Mouse (Mus musculus) T-helper 1 cell (primary cell): ENCODE data around the gene Epp13.
"Not testable (repeated sequence)": the region's sequence is repeated elsewhere in the genome, so short reads cannot be mapped to it uniquely, and the experiment has no call there.

Source experiments
- in situ Hi-C: fragments of 300-600 bp; cut with MboI, MseI; formaldehyde crosslinking; loops from one replicate; pipeline ENCODE4 v1.15.1; 2025; ENCODE audit warnings: high pct_unique_total_duplicates

Gene Epp13

GRCm38 (mm10) chr7:6252410-6252809 lies at the start of gene Epp13:
TSS of gene Epp13 (plus strand) at chr7:6252710.
- in situ Hi-C loops = no loop called here

DNA sequence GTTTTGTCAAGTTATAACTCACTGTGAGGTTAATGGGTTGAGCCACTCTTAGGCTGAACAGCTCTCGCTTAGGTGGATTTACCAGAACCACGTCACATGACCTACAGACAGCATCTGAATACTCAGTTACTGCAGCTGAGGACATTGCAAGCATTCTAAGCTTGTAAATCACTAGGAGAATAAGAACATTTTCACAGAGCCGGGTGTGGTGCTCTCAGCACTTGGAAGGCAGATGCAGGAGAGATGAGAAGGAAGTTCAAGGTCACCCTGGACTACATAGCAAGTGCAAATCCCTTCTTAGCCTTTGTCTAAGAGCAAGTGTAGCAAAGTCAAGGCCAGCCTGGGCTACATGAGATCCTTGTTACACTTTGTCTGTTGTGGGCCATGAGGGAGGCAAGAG lies 48.3 kb upstream of the Epp13 start:
- in situ Hi-C loops = no loop called here

GRCm38 (mm10) chr7:6213144-6213543 lies 39.4 kb upstream of the Epp13 start:
- in situ Hi-C loops = no loop called here

DNA sequence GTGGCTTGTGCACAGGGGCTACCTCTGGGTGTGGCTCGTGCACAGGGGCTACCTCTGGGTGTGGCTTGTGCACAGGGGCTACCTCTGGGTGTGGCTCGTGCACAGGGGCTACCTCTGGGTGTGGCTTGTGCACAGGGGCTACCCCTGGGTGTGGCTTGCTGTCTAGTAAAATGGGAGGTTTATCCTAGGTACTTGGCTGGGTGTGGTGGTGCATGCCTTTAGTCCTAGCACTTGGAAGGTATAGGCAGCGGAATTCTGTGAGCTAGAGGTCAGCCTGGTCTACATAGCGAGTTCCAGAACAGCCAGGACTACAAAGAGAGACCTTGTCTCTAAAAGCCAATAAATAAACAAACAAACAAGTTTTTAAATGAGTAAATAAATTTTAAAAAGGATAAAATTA lies 37.8 kb upstream of the Epp13 start:
- in situ Hi-C loops = not testable (repeated sequence)

- in situ Hi-C loops = no loop called here
Observed at GRCm38 (mm10) chr7:6220147-6220546, 32.4 kb upstream of the Epp13 start.

- in situ Hi-C loops = no loop called here
Observed at GRCm38 (mm10) chr7:6221978-6222377, 30.5 kb upstream of the Epp13 start, which contains the start of gene Zscan5b. TSS of gene Zscan5b (plus strand) at chr7:6222278.

- in situ Hi-C loops = not testable (repeated sequence)
Observed at GRCm38 (mm10) chr7:6228491-6228890, 24.0 kb upstream of the Epp13 start.

GRCm38 (mm10) chr7:6239787-6240186 lies 12.7 kb upstream of the Epp13 start:
- in situ Hi-C loops = no loop called here

DNA sequence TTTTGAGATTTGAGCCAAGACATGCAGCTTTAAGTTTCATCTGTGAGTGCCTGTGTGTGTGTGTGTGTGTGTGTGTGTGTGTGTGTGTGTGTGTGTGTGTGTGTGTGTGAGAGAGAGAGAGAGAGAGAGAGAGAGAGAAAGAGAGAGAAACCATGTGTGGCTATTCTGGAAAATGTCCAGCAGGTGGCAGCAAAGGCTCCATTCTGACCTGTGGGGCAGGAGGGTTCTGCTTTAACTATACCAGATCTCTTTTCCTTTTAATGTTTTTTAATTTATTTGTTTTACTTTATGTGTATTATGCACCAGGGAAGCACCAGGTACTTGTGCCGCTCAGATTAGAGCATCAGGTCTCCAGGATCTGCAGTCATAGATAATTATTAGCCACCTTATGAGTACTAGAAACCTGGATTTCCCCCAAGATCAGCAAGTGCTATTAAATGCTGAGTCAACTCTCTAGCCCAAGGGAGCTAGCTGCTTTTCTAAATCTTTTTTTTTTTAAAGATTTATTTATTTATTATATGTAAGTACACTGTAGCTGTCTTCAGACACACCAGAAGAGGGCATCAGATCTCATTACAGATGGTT lies 11.6 kb upstream of the Epp13 start:
- in situ Hi-C loops = not testable (repeated sequence)

DNA sequence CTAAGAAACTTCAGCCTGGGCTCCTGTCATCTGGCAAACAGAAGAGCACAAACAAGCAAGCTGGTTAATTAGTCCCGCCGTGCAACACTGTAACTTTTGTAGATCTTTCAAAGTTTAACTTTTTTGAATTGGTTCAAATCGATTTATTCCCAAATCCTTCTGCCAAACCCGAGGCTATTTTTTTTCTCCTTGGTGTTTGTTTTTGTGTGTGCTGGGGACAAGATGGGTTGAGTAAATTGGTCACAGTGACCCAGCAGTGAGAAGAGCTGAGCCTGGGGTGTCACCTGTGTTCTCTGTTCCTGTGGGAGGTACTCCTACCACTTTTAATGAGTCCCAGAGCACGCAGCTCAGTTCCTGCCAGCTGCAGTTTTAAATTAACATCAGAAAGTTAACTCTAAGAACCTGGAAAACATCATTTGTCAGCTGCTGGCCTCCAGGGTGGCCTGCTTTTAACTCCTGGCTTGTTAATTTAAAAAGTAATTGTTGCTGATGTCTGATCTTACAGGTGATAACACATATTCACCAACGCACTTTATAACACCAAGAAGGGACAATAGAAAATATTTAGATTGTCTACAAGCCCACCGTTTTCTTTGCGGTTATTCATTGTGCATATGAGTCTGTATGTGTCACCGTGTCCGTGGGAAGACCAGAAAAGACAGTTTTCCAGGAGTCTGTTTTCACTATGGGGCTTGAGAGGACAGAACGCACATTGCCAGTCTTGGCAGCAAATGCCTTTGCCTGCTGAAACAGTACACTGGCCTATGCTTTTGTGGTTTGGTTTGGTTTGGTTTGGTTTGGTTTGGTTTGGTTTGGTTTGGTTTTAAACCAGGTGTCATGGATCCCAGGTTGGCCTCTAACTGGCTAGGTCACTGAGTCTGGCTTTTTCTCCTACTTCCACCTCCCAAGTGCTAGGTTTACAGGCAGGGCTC lies 7.9 kb upstream of the Epp13 start:
- in situ Hi-C loops = no loop called here

DNA sequence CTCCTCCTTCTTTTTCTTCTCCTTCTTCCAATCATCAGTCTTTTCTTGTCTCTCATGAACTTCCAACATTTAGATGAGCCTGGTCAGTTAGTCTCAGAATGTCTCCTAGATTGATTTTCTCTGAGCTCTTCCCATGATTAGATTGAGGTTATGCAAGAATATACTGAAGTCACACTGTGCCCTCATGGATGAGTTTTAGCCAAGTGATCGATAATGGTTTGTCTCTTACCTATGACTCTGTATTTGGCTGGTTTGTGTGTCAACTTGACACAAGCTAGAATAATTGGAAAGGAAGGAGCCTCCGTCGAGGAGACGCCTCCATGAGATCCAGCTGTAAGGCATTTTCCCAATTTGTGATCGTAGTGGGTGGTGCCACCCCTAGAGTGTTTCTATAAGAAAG lies 1.9 kb downstream of the Epp13 start:
- in situ Hi-C loops = no loop called here

DNA sequence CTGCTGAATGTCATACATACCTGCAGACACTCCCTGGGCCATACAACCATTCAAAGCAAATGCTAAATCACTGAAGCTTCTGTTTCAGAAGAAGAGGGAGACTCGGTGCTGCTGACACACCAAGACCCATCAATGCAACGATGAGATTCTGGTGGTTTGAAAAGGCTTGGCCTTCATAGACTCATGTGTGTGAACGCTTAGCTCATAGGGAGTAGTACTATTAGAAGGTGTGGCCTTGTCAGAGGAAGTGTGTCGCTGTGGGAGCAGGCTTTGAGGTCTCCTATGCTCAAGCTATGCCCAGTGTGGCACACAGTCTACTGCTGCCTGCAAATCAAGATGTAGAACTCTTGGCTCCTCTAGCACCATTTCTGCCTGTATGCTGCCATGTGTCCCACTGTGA lies 4.9 kb downstream of the Epp13 start:
- in situ Hi-C loops = no loop called here

DNA sequence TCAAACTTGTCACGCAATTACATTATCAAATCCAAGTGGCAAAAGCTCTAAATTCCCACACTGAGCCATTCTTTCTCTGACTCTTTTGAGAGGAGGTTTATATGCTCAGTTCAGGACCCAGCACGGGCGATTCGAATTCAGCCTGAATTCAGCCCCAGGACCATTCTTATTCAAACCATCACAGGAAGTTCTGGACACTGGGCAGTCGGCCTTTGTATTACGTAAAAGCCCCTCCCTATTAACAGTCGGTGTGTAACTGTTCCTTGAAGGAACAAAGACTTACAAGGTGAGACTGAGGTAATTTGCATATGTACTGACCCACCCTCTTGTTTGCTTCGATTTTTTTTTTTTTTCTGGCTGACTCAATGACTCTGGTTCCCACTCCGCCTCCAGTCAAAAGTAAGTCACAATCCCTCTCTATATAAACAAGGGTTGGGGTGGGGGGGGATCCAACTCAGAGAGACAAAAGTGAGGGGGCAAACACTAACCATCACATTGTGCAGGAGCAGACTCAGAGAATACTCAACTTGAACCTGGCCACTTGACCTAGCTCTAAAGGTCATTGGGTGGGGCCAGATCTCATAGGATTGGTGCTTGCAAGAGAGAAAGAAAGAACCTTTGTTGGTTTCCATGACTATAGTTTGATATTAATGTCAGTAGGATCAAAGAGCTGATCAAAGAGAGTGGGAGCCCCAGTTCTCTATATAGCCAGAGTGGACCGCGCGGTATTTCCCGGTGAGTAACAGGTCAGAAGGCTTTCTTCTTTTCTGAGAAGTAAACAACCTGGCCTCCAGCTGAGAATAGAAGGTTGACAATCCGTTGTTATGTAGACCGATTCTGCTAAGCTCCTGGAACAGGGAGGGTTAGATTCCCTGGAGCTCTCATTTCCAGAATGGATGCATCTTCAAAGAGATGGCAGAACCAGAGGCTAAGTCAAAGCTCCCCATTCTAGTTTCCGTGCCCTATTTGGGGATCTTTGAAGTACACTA lies 6.0 kb downstream of the Epp13 start:
- in situ Hi-C loops = no loop called here

GRCm38 (mm10) chr7:6260004-6260403 lies 7.5 kb downstream of the Epp13 start:
- in situ Hi-C loops = not testable (repeated sequence)

- in situ Hi-C loops = no loop called here
Observed at GRCm38 (mm10) chr7:6262120-6262519, 9.6 kb downstream of the Epp13 start.

- in situ Hi-C loops = no loop called here
Observed at GRCm38 (mm10) chr7:6262984-6263383, 10.5 kb downstream of the Epp13 start.

DNA sequence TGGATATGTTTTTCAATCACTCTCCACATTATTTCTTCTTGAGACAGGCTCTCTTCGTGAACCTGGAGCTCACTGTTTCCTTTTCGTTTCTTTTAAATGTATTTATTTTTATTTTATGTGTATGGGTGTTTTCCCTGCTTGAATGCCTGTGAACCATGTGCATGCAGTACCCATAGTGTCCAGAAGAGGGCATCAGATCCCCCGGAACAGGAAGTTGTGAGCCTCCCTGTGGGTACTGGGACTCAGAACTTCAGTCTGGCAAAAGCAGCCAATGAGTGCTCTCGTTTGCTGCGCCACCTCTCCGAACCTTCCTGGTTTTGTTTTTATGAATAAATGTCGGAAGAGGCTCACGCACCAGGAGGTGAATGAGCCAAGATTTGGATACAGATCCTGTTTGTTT lies 13.2 kb downstream of the Epp13 start:
- in situ Hi-C loops = no loop called here

DNA sequence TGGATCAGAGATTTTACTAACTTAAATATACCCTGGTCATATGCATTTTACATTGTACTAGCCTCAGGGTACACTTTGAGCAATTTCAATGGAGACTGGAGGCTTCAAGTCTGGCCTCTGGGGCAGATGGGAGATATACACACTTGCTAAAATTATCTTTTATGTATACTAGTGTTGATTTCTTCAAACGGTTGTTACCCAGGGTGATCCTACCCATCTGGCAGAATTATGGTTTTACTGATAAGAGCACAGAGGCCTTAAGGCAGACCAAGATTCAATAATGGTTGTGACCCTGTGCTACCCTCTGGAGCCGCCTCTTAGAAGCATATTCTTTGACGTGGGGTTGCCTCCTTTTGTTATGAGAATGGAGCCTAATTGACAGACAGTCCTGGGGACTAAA lies 25.4 kb downstream of the Epp13 start:
- in situ Hi-C loops = no loop called here

GRCm38 (mm10) chr7:6282749-6283148 lies 30.2 kb downstream of the Epp13 start:
- in situ Hi-C loops = loop anchor here (10.0 kb wide), 1 partner anchor 128 kb away; the partner anchor contains the start of gene Zfp787

- in situ Hi-C loops = loop anchor here (10.0 kb wide), 1 partner anchor 129 kb away; the partner anchor contains the start of gene Zfp787
Observed at GRCm38 (mm10) chr7:6283451-6284075, 31.1 kb downstream of the Epp13 start.

GRCm38 (mm10) chr7:6284442-6285012 lies 32.0 kb downstream of the Epp13 start:
- in situ Hi-C loops = loop anchor here (5.0 to 10.0 kb wide), 2 partner anchors 130 to 1013 kb away; partner anchors contain the start of gene Zfp787
